Mouse (Mus musculus): ENCODE measurements around the gene Bnipl. TPM values are rescaled to one million over a fixed set of nuclear protein-coding genes. Genes with fewer than 3 reads are reported as not detected.

Bnipl gene
- polyA plus RNA-seq, 1 experiment from 2014 or later = 16.8 TPM

GRCm38 (mm10) chr3:95269789-95270188, 18.8 kb upstream of the Bnipl start:
- 83% methylated on average over 5 of the region's 5 CpGs for WGBS
- ATAC-seq (ENCODE audit: low FRiP score, low TSS enrichment) = no peak
- Histone ChIP-seq H3K9ac (ENCODE audit: low read length) (no peak overlapping the region), H3K9me3 (ENCODE audit: control insufficient read depth, low read length) (no peaks in the 10 kb centered on the region), H3K27me3 (ENCODE audit: control insufficient read depth, insufficient read depth, low read length) (no peaks in the 10 kb centered on the region), H3K4me2 (replicated peaks; ENCODE audit: low read depth) (no peak overlapping the region), H3K27ac (replicated peaks) (no peak overlapping the region), H3K4me1 (replicated peaks; ENCODE audit: control insufficient read depth, insufficient read depth) (no peaks in the 10 kb centered on the region), H3K4me3 (ENCODE audit: low read depth, low read length) (no peak overlapping the region), H3K36me3 (ENCODE audit: control insufficient read depth, insufficient read depth, low read length) (no peaks in the 10 kb centered on the region; the same call in 1 of the 2 replicates)
- TF ChIP-seq EP300 (optimal IDR thresholded peaks at IDR 0.05) (no peak), CTCF (IDR thresholded peaks at IDR 0.05; ENCODE audit: low read depth) (no peak)
- DNase-seq (ENCODE audit: low spot score) = no peak

DNA sequence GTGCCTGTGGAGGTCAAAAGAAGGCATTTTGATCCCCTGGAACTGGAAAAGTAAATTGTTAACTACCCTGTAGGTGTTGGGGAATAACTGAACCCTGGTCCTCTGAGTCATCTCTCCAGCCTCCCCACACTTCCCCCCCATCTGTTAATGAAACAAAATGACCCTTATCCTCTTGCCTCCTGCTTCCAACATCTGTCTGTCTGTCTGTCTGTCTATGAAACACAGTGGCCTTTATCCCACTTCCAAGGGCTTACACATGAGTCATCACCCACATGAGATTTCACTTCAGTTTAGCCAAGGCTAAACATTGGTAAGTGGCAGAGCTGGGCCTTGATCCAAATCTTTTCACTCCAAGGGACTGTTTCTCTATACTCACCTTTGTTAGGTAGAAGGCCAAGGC, 16.9 kb upstream of the Bnipl start:
- Histone ChIP-seq H3K4me3 (ENCODE audit: low read depth, low read length) (no peak overlapping the region), H3K36me3 (ENCODE audit: control insufficient read depth, insufficient read depth, low read length) (no peaks in the 10 kb centered on the region; the same call in 1 of the 2 replicates), H3K27ac (replicated peaks) (no peak overlapping the region; the same call in 1 of the 2 replicates), H3K4me2 (replicated peaks; ENCODE audit: low read depth) (no peak overlapping the region), H3K27me3 (ENCODE audit: control insufficient read depth, insufficient read depth, low read length) (no peaks in the 10 kb centered on the region), H3K9ac (ENCODE audit: low read length) (no peak overlapping the region), H3K4me1 (replicated peaks; ENCODE audit: control insufficient read depth, insufficient read depth) (no peaks in the 10 kb centered on the region), H3K9me3 (ENCODE audit: control insufficient read depth, low read length) (no peaks in the 10 kb centered on the region)
- ATAC-seq (ENCODE audit: low FRiP score, low TSS enrichment) (no peak), DNase-seq (ENCODE audit: low spot score) (no peak)
- no peak for TF ChIP-seq CTCF (IDR thresholded peaks at IDR 0.05; ENCODE audit: low read depth)
- TF ChIP-seq EP300 (optimal IDR thresholded peaks at IDR 0.05) = no peak

DNA sequence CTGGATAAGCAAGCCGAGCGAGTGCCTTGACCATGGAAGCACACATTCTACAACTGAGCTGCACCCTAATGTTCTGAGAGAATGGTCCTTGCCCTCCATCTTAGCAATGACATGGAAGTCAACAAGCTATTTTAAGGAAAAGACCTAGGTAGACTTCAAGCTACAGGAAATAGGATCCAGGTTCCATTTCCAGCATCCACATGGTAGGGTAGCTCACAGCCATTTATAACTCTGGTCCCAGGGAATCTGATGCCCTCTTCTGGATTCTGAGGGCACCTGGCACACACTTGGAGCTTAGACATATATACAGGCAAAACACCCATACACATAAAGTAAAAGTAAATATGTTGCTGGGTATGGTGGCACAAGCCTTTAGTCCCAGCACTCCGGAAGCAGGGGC, 15.1 kb upstream of the Bnipl start:
- H3K27me3 ChIP-seq (ENCODE audit: control insufficient read depth, insufficient read depth, low read length) = no peaks in the 10 kb centered on the region
- H3K9me3 ChIP-seq (ENCODE audit: control insufficient read depth, low read length) = no peaks in the 10 kb centered on the region
- H3K9ac ChIP-seq (ENCODE audit: low read length) = no peak overlapping the region
- 94% methylated on average over 3 of the region's 3 CpGs for WGBS
- TF ChIP-seq EP300 (optimal IDR thresholded peaks at IDR 0.05) (no peak), CTCF (IDR thresholded peaks at IDR 0.05; ENCODE audit: low read depth) (peak; percentile 17; the same call in 1 of the 2 replicates)
- H3K27ac ChIP-seq (replicated peaks) = no peak overlapping the region
- DNase-seq (ENCODE audit: low spot score) (no peak), ATAC-seq (ENCODE audit: low FRiP score, low TSS enrichment) (no peak)
- H3K36me3 ChIP-seq (ENCODE audit: control insufficient read depth, insufficient read depth, low read length) = no peaks in the 10 kb centered on the region; the same call in 1 of the 2 replicates
- no peaks in the 10 kb centered on the region for H3K4me1 ChIP-seq (replicated peaks; ENCODE audit: control insufficient read depth, insufficient read depth)
- H3K4me2 ChIP-seq (replicated peaks; ENCODE audit: low read depth) = no peak overlapping the region
- no peak overlapping the region for H3K4me3 ChIP-seq (ENCODE audit: low read depth, low read length)

GRCm38 (mm10) chr3:95264724-95265123, 13.7 kb upstream of the Bnipl start:
- Histone ChIP-seq H3K27ac (replicated peaks) (no peak overlapping the region), H3K36me3 (ENCODE audit: control insufficient read depth, insufficient read depth, low read length) (peaks cover 2% of the 10 kb centered on the region; the same call in 1 of the 2 replicates), H3K9ac (ENCODE audit: low read length) (no peak overlapping the region), H3K4me1 (replicated peaks; ENCODE audit: control insufficient read depth, insufficient read depth) (no peaks in the 10 kb centered on the region), H3K4me3 (ENCODE audit: low read depth, low read length) (no peak overlapping the region), H3K4me2 (replicated peaks; ENCODE audit: low read depth) (no peak overlapping the region), H3K27me3 (ENCODE audit: control insufficient read depth, insufficient read depth, low read length) (no peaks in the 10 kb centered on the region), H3K9me3 (ENCODE audit: control insufficient read depth, low read length) (no peaks in the 10 kb centered on the region)
- 77% methylated on average over 1 of the region's 1 CpGs for WGBS
- ATAC-seq (ENCODE audit: low FRiP score, low TSS enrichment) (no peak), DNase-seq (ENCODE audit: low spot score) (no peak)
- TF ChIP-seq CTCF (IDR thresholded peaks at IDR 0.05; ENCODE audit: low read depth) (no peak), EP300 (optimal IDR thresholded peaks at IDR 0.05) (no peak)

- Histone ChIP-seq H3K27me3 (ENCODE audit: control insufficient read depth, insufficient read depth, low read length) (no peaks in the 10 kb centered on the region), H3K9ac (ENCODE audit: low read length) (no peak overlapping the region), H3K9me3 (ENCODE audit: control insufficient read depth, low read length) (no peaks in the 10 kb centered on the region), H3K36me3 (ENCODE audit: control insufficient read depth, insufficient read depth, low read length) (peaks cover 2% of the 10 kb centered on the region; the same call in 1 of the 2 replicates), H3K27ac (replicated peaks) (0 out of 2 replicates have a peak overlapping the region, but pooled peaks have one; percentile 30), H3K4me3 (ENCODE audit: low read depth, low read length) (no peak overlapping the region), H3K4me1 (replicated peaks; ENCODE audit: control insufficient read depth, insufficient read depth) (no peaks in the 10 kb centered on the region), H3K4me2 (replicated peaks; ENCODE audit: low read depth) (no peak overlapping the region)
- TF ChIP-seq CTCF (IDR thresholded peaks at IDR 0.05; ENCODE audit: low read depth) (peak; percentile 84), EP300 (optimal IDR thresholded peaks at IDR 0.05) (no peak)
- ATAC-seq (ENCODE audit: low FRiP score, low TSS enrichment) (peak; percentile 66), DNase-seq (ENCODE audit: low spot score) (peak; percentile 80)
- WGBS = 48% methylated on average over 11 of the region's 11 CpGs
These were observed 12.2 kb upstream of the Bnipl start for GRCm38 (mm10) chr3:95263089-95263739.

DNA sequence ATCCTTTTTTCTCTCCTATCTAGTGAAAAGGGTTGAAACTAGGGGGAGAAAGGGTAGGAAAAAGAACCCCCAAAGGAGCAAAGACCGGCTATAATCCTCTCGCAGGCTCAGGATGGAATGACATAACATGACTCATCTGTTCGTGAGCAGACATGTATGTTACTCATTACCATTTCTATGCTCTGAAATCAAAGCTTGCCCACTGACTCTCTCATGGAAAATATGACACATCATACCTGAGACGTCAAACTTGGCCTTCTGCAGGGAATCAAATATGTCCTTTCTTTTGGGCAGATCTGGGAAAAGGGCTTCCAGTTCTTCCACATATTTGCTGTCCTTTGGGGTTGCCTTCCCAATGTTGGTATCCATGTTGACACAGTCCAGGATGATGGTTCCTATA, 11.0 kb upstream of the Bnipl start:
- no peak overlapping the region for H3K27ac ChIP-seq (replicated peaks)
- no peak overlapping the region for H3K9ac ChIP-seq (ENCODE audit: low read length)
- WGBS = 77% methylated on average over 4 of the region's 4 CpGs
- DNase-seq (ENCODE audit: low spot score) = no peak
- no peaks in the 10 kb centered on the region for H3K9me3 ChIP-seq (ENCODE audit: control insufficient read depth, low read length)
- no peaks in the 10 kb centered on the region for H3K4me1 ChIP-seq (replicated peaks; ENCODE audit: control insufficient read depth, insufficient read depth)
- no peak for TF ChIP-seq EP300 (optimal IDR thresholded peaks at IDR 0.05)
- TF ChIP-seq CTCF (IDR thresholded peaks at IDR 0.05; ENCODE audit: low read depth) = no peak
- H3K27me3 ChIP-seq (ENCODE audit: control insufficient read depth, insufficient read depth, low read length) = no peaks in the 10 kb centered on the region
- ATAC-seq (ENCODE audit: low FRiP score, low TSS enrichment) = no peak
- peaks cover 5% of the 10 kb centered on the region; the same call in 1 of the 2 replicates for H3K36me3 ChIP-seq (ENCODE audit: control insufficient read depth, insufficient read depth, low read length)
- H3K4me3 ChIP-seq (ENCODE audit: low read depth, low read length) = no peak overlapping the region
- H3K4me2 ChIP-seq (replicated peaks; ENCODE audit: low read depth) = no peak overlapping the region
